Mouse (Mus musculus): Measurements from ENCODE around the gene Dip2b. TPM values are rescaled to one million over a fixed set of nuclear protein-coding genes. Genes with fewer than 3 reads are reported as not detected.

Gene Dip2b
- 1.7 and 2.0 TPM in 2 replicates for polyA plus RNA-seq (2012; rRNA removed)
- polyA plus RNA-seq (2014; fragmentation: Nextera tagmentation; extraction: Ambion mirVana), result 2.5 and 2.8 TPM in 2 replicates

GRCm38 (mm10) chr15:100038470-100038971 is at the start of gene Dip2b:
TSS of gene Dip2b (plus strand) at chr15:100038664.
- Histone ChIP-seq H3K4me3 (ENCODE audit: insufficient read depth in 1 of 2, low read depth in 2 of 2, low read length in 2 of 2) (peak within 1 kb of the TSS; percentile 67 to 80), H3K27ac (peak within 1 kb of the TSS; percentile 4; the same call in 1 of the 2 replicates), H3K9me3 (ENCODE audit: control insufficient read depth, low read length) (no peaks in the 10 kb centered on the region), H3K4me2 (ENCODE audit: low read depth) (peak within 1 kb of the TSS; percentile 94), H3K36me3 (replicated peaks; ENCODE audit: control insufficient read depth, insufficient read depth, low read depth) (no peaks in the 10 kb centered on the region), H3K27me3 (ENCODE audit: control insufficient read depth, insufficient read depth, low read length) (peaks cover 12% of the 10 kb centered on the region), H3K9ac (replicated peaks) (peak within 1 kb of the TSS; percentile 80), H3K4me1 (replicated peaks; ENCODE audit: control insufficient read depth in 2 of 2, insufficient read depth in 2 of 2, low read length in 1 of 2) (peaks cover 12 to 24% of the 10 kb centered on the region in 2 experiments)
- ATAC-seq (ENCODE audit: insufficient read depth) (peak; percentile 88), DNase-seq (ENCODE audit: low read depth in 3 of 3, low spot score in 3 of 3) (peak; percentile 77 to 81 (median 77))
- WGBS (ENCODE audit: insufficient replicate concordance), result under 1% methylated on average over 59 of the region's 68 CpGs
- TF ChIP-seq CTCF (IDR thresholded peaks at IDR 0.05; ENCODE audit: low read depth), result peak; percentile 94
- no peak for TF ChIP-seq EP300 (IDR thresholded peaks at IDR 0.05; ENCODE audit: low read depth)

DNA sequence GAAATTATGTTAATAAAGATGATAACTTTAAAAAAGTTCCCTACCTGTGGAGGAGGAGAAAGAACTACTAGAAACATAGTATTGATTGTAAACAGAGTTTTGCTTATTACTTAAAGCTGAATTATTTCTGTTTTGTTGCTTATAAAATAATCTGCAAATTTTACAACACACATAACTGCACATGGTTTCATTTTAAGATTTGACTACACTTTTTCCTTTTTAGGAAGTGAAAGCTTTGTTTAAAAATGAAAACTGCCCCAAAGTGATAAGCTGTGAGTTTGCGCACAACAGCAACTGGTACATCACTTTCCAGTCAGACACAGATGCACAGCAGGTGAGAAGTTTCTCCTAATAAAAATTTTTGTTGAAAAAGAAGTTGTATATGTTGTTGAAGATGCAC is 45.4 kb upstream of the Dip2b start:
- H3K36me3 ChIP-seq (replicated peaks; ENCODE audit: control insufficient read depth, insufficient read depth, low read depth), result peaks cover 28% of the 10 kb centered on the region
- WGBS (ENCODE audit: insufficient replicate concordance), result 78% methylated on average over 1 of the region's 1 CpGs

GRCm38 (mm10) chr15:99997114-99997804 is 41.2 kb upstream of the Dip2b start:
- Histone ChIP-seq H3K27me3 (ENCODE audit: control insufficient read depth, insufficient read depth, low read length) (no peaks in the 10 kb centered on the region), H3K9me3 (ENCODE audit: control insufficient read depth, low read length) (no peaks in the 10 kb centered on the region), H3K27ac (no peak overlapping the region), H3K36me3 (replicated peaks; ENCODE audit: control insufficient read depth, insufficient read depth, low read depth) (peaks cover 16% of the 10 kb centered on the region), H3K4me1 (replicated peaks; ENCODE audit: control insufficient read depth in 2 of 2, insufficient read depth in 2 of 2, low read length in 1 of 2) (no peaks in the 10 kb centered on the region), H3K4me3 (ENCODE audit: insufficient read depth in 1 of 2, low read depth in 2 of 2, low read length in 2 of 2) (no peak overlapping the region), H3K4me2 (ENCODE audit: low read depth) (no peak overlapping the region), H3K9ac (replicated peaks) (no peak overlapping the region)
- ATAC-seq (ENCODE audit: insufficient read depth) (no peak), DNase-seq (ENCODE audit: low read depth in 3 of 3, low spot score in 3 of 3) (no peak)
- WGBS (ENCODE audit: insufficient replicate concordance), result 82% methylated on average over 6 of the region's 6 CpGs
- no peak for TF ChIP-seq CTCF (IDR thresholded peaks at IDR 0.05; ENCODE audit: low read depth)
- TF ChIP-seq EP300 (IDR thresholded peaks at IDR 0.05; ENCODE audit: low read depth), result no peak

More for the DNA sequence above, 45.4 kb upstream of the Dip2b start:
- Histone ChIP-seq H3K9ac (replicated peaks) (no peak overlapping the region), H3K4me3 (ENCODE audit: insufficient read depth in 1 of 2, low read depth in 2 of 2, low read length in 2 of 2) (no peak overlapping the region), H3K27ac (no peak overlapping the region), H3K9me3 (ENCODE audit: control insufficient read depth, low read length) (no peaks in the 10 kb centered on the region), H3K4me1 (replicated peaks; ENCODE audit: control insufficient read depth in 2 of 2, insufficient read depth in 2 of 2, low read length in 1 of 2) (no peaks in the 10 kb centered on the region), H3K4me2 (ENCODE audit: low read depth) (no peak overlapping the region), H3K27me3 (ENCODE audit: control insufficient read depth, insufficient read depth, low read length) (no peaks in the 10 kb centered on the region)
- ATAC-seq (ENCODE audit: insufficient read depth), result no peak
- no peak for DNase-seq (ENCODE audit: low read depth in 3 of 3, low spot score in 3 of 3)
- TF ChIP-seq EP300 (IDR thresholded peaks at IDR 0.05; ENCODE audit: low read depth), result no peak
- TF ChIP-seq CTCF (IDR thresholded peaks at IDR 0.05; ENCODE audit: low read depth), result no peak

GRCm38 (mm10) chr15:99999390-99999789 is 39.1 kb upstream of the Dip2b start:
- Histone ChIP-seq H3K36me3 (replicated peaks; ENCODE audit: control insufficient read depth, insufficient read depth, low read depth) (peaks cover 26% of the 10 kb centered on the region), H3K27me3 (ENCODE audit: control insufficient read depth, insufficient read depth, low read length) (no peaks in the 10 kb centered on the region), H3K4me2 (ENCODE audit: low read depth) (no peak overlapping the region), H3K9me3 (ENCODE audit: control insufficient read depth, low read length) (no peaks in the 10 kb centered on the region), H3K4me3 (ENCODE audit: insufficient read depth in 1 of 2, low read depth in 2 of 2, low read length in 2 of 2) (no peak overlapping the region), H3K9ac (replicated peaks) (no peak overlapping the region), H3K27ac (no peak overlapping the region), H3K4me1 (replicated peaks; ENCODE audit: control insufficient read depth in 2 of 2, insufficient read depth in 2 of 2, low read length in 1 of 2) (no peaks in the 10 kb centered on the region)
- TF ChIP-seq EP300 (IDR thresholded peaks at IDR 0.05; ENCODE audit: low read depth) (no peak), CTCF (IDR thresholded peaks at IDR 0.05; ENCODE audit: low read depth) (no peak)
- no peak for DNase-seq (ENCODE audit: low read depth in 3 of 3, low spot score in 3 of 3)
- 88% methylated on average over 1 of the region's 1 CpGs for WGBS (ENCODE audit: insufficient replicate concordance)
- no peak for ATAC-seq (ENCODE audit: insufficient read depth)

GRCm38 (mm10) chr15:100004677-100005273 is 33.7 kb upstream of the Dip2b start:
- no peak for TF ChIP-seq EP300 (IDR thresholded peaks at IDR 0.05; ENCODE audit: low read depth)
- TF ChIP-seq CTCF (IDR thresholded peaks at IDR 0.05; ENCODE audit: low read depth), result no peak
- ATAC-seq (ENCODE audit: insufficient read depth), result no peak
- peaks cover 49% of the 10 kb centered on the region for H3K36me3 ChIP-seq (replicated peaks; ENCODE audit: control insufficient read depth, insufficient read depth, low read depth)

More at GRCm38 (mm10) chr15:100004677-100005273, 33.7 kb upstream of the Dip2b start:
- H3K27ac ChIP-seq, result no peak overlapping the region
- no peak for DNase-seq (ENCODE audit: low read depth in 3 of 3, low spot score in 3 of 3)
- WGBS (ENCODE audit: insufficient replicate concordance), result 61% methylated on average over 7 of the region's 7 CpGs
- H3K4me2 ChIP-seq (ENCODE audit: low read depth), result no peak overlapping the region
- no peak overlapping the region for H3K4me3 ChIP-seq (ENCODE audit: insufficient read depth in 1 of 2, low read depth in 2 of 2, low read length in 2 of 2)
- H3K9ac ChIP-seq (replicated peaks), result no peak overlapping the region
- no peaks in the 10 kb centered on the region for H3K27me3 ChIP-seq (ENCODE audit: control insufficient read depth, insufficient read depth, low read length)
- no peaks in the 10 kb centered on the region for H3K9me3 ChIP-seq (ENCODE audit: control insufficient read depth, low read length)
- H3K4me1 ChIP-seq (replicated peaks; ENCODE audit: control insufficient read depth in 2 of 2, insufficient read depth in 2 of 2, low read length in 1 of 2), result no peaks in the 10 kb centered on the region
